Mouse (Mus musculus): ENCODE measurements around the gene Shc4. TPM values are rescaled to one million over a fixed set of nuclear protein-coding genes. Genes with fewer than 3 reads are reported as not detected.

Shc4 gene
- polyA plus RNA-seq, 1 experiment from 2014 or later = 1.2 TPM

- no peaks in the 10 kb centered on the region for H3K27me3 ChIP-seq (ENCODE audit: control insufficient read depth, insufficient read depth, low read length)
- no peaks in the 10 kb centered on the region for H3K9me3 ChIP-seq (ENCODE audit: control insufficient read depth, low read length)
- H3K4me1 ChIP-seq (ENCODE audit: control insufficient read depth in 2 of 2, insufficient read depth in 2 of 2, low read length in 2 of 2) = no peaks in the 10 kb centered on the region
- no peak overlapping the region for H3K27ac ChIP-seq (replicated peaks in 1 of 2; ENCODE audit: control insufficient read depth in 1 of 2, insufficient read depth in 1 of 2, low read depth in 2 of 2, low read length in 2 of 2)
- WGBS = 60% methylated on average over 12 of the region's 12 CpGs
- no peak overlapping the region for H3K4me2 ChIP-seq (ENCODE audit: low read length)
- no peaks in the 10 kb centered on the region for H3K36me3 ChIP-seq (ENCODE audit: control insufficient read depth, insufficient read depth, low read length)
- no peak overlapping the region for H3K9ac ChIP-seq (ENCODE audit: low read length)
- H3K4me3 ChIP-seq (ENCODE audit: control insufficient read depth in 1 of 2, insufficient read depth in 1 of 2, low read depth in 1 of 2, low read length in 2 of 2) = no peak overlapping the region
- no peak for ATAC-seq (ENCODE audit: insufficient number of reproducible peaks, insufficient read depth, low FRiP score, low read depth)
Measured at GRCm38 (mm10) chr2:125704907-125705631, 18.9 kb downstream of the Shc4 start.

- Histone ChIP-seq H3K36me3 (ENCODE audit: control insufficient read depth, insufficient read depth, low read length) (no peaks in the 10 kb centered on the region), H3K4me3 (ENCODE audit: control insufficient read depth in 1 of 2, insufficient read depth in 1 of 2, low read depth in 1 of 2, low read length in 2 of 2) (no peak overlapping the region), H3K9ac (ENCODE audit: low read length) (no peak overlapping the region), H3K4me2 (ENCODE audit: low read length) (no peak overlapping the region), H3K27me3 (ENCODE audit: control insufficient read depth, insufficient read depth, low read length) (no peaks in the 10 kb centered on the region), H3K9me3 (ENCODE audit: control insufficient read depth, low read length) (no peaks in the 10 kb centered on the region), H3K4me1 (ENCODE audit: control insufficient read depth in 2 of 2, insufficient read depth in 2 of 2, low read length in 2 of 2) (no peaks in the 10 kb centered on the region), H3K27ac (replicated peaks in 1 of 2; ENCODE audit: control insufficient read depth in 1 of 2, insufficient read depth in 1 of 2, low read depth in 2 of 2, low read length in 2 of 2) (no peak overlapping the region)
- ATAC-seq (ENCODE audit: insufficient number of reproducible peaks, insufficient read depth, low FRiP score, low read depth) = no peak
- WGBS = 85% methylated on average over 2 of the region's 2 CpGs
Measured at GRCm38 (mm10) chr2:125702851-125703250, 21.1 kb downstream of the Shc4 start.

- no peak overlapping the region for H3K4me3 ChIP-seq (ENCODE audit: control insufficient read depth in 1 of 2, insufficient read depth in 1 of 2, low read depth in 1 of 2, low read length in 2 of 2)
- no peak for ATAC-seq (ENCODE audit: insufficient number of reproducible peaks, insufficient read depth, low FRiP score, low read depth)
- no peaks in the 10 kb centered on the region for H3K36me3 ChIP-seq (ENCODE audit: control insufficient read depth, insufficient read depth, low read length)
- H3K9me3 ChIP-seq (ENCODE audit: control insufficient read depth, low read length) = no peaks in the 10 kb centered on the region
- H3K27me3 ChIP-seq (ENCODE audit: control insufficient read depth, insufficient read depth, low read length) = no peaks in the 10 kb centered on the region
- no peak overlapping the region for H3K4me2 ChIP-seq (ENCODE audit: low read length)
- no peak overlapping the region for H3K27ac ChIP-seq (replicated peaks in 1 of 2; ENCODE audit: control insufficient read depth in 1 of 2, insufficient read depth in 1 of 2, low read depth in 2 of 2, low read length in 2 of 2)
- H3K4me1 ChIP-seq (ENCODE audit: control insufficient read depth in 2 of 2, insufficient read depth in 2 of 2, low read length in 2 of 2) = no peaks in the 10 kb centered on the region
- no peak overlapping the region for H3K9ac ChIP-seq (ENCODE audit: low read length)
- WGBS = 78% methylated on average over 2 of the region's 2 CpGs
Measured at GRCm38 (mm10) chr2:125701606-125702005, 22.3 kb downstream of the Shc4 start.

- ATAC-seq (ENCODE audit: insufficient number of reproducible peaks, insufficient read depth, low FRiP score, low read depth) = no peak
- Histone ChIP-seq H3K4me3 (ENCODE audit: control insufficient read depth in 1 of 2, insufficient read depth in 1 of 2, low read depth in 1 of 2, low read length in 2 of 2) (no peak overlapping the region), H3K27me3 (ENCODE audit: control insufficient read depth, insufficient read depth, low read length) (no peaks in the 10 kb centered on the region), H3K4me2 (ENCODE audit: low read length) (no peak overlapping the region), H3K27ac (replicated peaks in 1 of 2; ENCODE audit: control insufficient read depth in 1 of 2, insufficient read depth in 1 of 2, low read depth in 2 of 2, low read length in 2 of 2) (0 out of 4 replicates have a peak overlapping the region, but pooled peaks have one; percentile 14 to 20), H3K36me3 (ENCODE audit: control insufficient read depth, insufficient read depth, low read length) (no peaks in the 10 kb centered on the region), H3K4me1 (ENCODE audit: control insufficient read depth in 2 of 2, insufficient read depth in 2 of 2, low read length in 2 of 2) (peaks cover 0 to 2% of the 10 kb centered on the region in 2 experiments; a peak in 2 of 4 replicates), H3K9ac (ENCODE audit: low read length) (no peak overlapping the region), H3K9me3 (ENCODE audit: control insufficient read depth, low read length) (no peaks in the 10 kb centered on the region)
- 64% methylated on average over 2 of the region's 2 CpGs for WGBS
Measured at GRCm38 (mm10) chr2:125696219-125696618, 27.7 kb downstream of the Shc4 start.

- Histone ChIP-seq H3K9me3 (ENCODE audit: control insufficient read depth, low read length) (no peaks in the 10 kb centered on the region), H3K4me2 (ENCODE audit: low read length) (no peak overlapping the region), H3K36me3 (ENCODE audit: control insufficient read depth, insufficient read depth, low read length) (no peaks in the 10 kb centered on the region), H3K27ac (replicated peaks in 1 of 2; ENCODE audit: control insufficient read depth in 1 of 2, insufficient read depth in 1 of 2, low read depth in 2 of 2, low read length in 2 of 2) (no peak overlapping the region), H3K4me1 (ENCODE audit: control insufficient read depth in 2 of 2, insufficient read depth in 2 of 2, low read length in 2 of 2) (peaks cover 0 to 2% of the 10 kb centered on the region in 2 experiments; a peak in 2 of 4 replicates), H3K4me3 (ENCODE audit: control insufficient read depth in 1 of 2, insufficient read depth in 1 of 2, low read depth in 1 of 2, low read length in 2 of 2) (no peak overlapping the region), H3K27me3 (ENCODE audit: control insufficient read depth, insufficient read depth, low read length) (no peaks in the 10 kb centered on the region), H3K9ac (ENCODE audit: low read length) (no peak overlapping the region)
- WGBS = 73% methylated on average over 2 of the region's 2 CpGs
- no peak for ATAC-seq (ENCODE audit: insufficient number of reproducible peaks, insufficient read depth, low FRiP score, low read depth)
Measured at GRCm38 (mm10) chr2:125694798-125695197, 29.1 kb downstream of the Shc4 start.

- no peaks in the 10 kb centered on the region for H3K9me3 ChIP-seq (ENCODE audit: control insufficient read depth, low read length)
- no peak overlapping the region for H3K4me2 ChIP-seq (ENCODE audit: low read length)
- H3K4me1 ChIP-seq (ENCODE audit: control insufficient read depth in 2 of 2, insufficient read depth in 2 of 2, low read length in 2 of 2) = peaks cover 0 to 2% of the 10 kb centered on the region in 2 experiments; a peak in 2 of 4 replicates
- no peak overlapping the region for H3K9ac ChIP-seq (ENCODE audit: low read length)
- no peak for ATAC-seq (ENCODE audit: insufficient number of reproducible peaks, insufficient read depth, low FRiP score, low read depth)
- 61% methylated on average over 2 of the region's 2 CpGs for WGBS
- H3K4me3 ChIP-seq (ENCODE audit: control insufficient read depth in 1 of 2, insufficient read depth in 1 of 2, low read depth in 1 of 2, low read length in 2 of 2) = no peak overlapping the region
- no peak overlapping the region for H3K27ac ChIP-seq (replicated peaks in 1 of 2; ENCODE audit: control insufficient read depth in 1 of 2, insufficient read depth in 1 of 2, low read depth in 2 of 2, low read length in 2 of 2)
- H3K27me3 ChIP-seq (ENCODE audit: control insufficient read depth, insufficient read depth, low read length) = no peaks in the 10 kb centered on the region
- no peaks in the 10 kb centered on the region for H3K36me3 ChIP-seq (ENCODE audit: control insufficient read depth, insufficient read depth, low read length)
Measured at GRCm38 (mm10) chr2:125692010-125692409, 31.9 kb downstream of the Shc4 start.

- Histone ChIP-seq H3K4me2 (ENCODE audit: low read length) (no peak overlapping the region), H3K27me3 (ENCODE audit: control insufficient read depth, insufficient read depth, low read length) (no peaks in the 10 kb centered on the region), H3K36me3 (ENCODE audit: control insufficient read depth, insufficient read depth, low read length) (no peaks in the 10 kb centered on the region), H3K9ac (ENCODE audit: low read length) (no peak overlapping the region), H3K27ac (replicated peaks in 1 of 2; ENCODE audit: control insufficient read depth in 1 of 2, insufficient read depth in 1 of 2, low read depth in 2 of 2, low read length in 2 of 2) (peak overlapping the region; percentile 4 to 14; a peak in 2 of 4 replicates), H3K4me3 (ENCODE audit: control insufficient read depth in 1 of 2, insufficient read depth in 1 of 2, low read depth in 1 of 2, low read length in 2 of 2) (no peak overlapping the region), H3K9me3 (ENCODE audit: control insufficient read depth, low read length) (no peaks in the 10 kb centered on the region), H3K4me1 (ENCODE audit: control insufficient read depth in 2 of 2, insufficient read depth in 2 of 2, low read length in 2 of 2) (peaks cover 0 to 2% of the 10 kb centered on the region in 2 experiments; a peak in 1 of 4 replicates)
- WGBS = 49% methylated on average over 9 of the region's 9 CpGs
- ATAC-seq (ENCODE audit: insufficient number of reproducible peaks, insufficient read depth, low FRiP score, low read depth) = no peak
Measured at GRCm38 (mm10) chr2:125685441-125686150, 38.4 kb downstream of the Shc4 start.
